Mouse (Mus musculus) bone marrow macrophage, adult 2 months (primary cell): ENCODE measurements around the gene Zbtb45.

Experiments used
- CTCF ChIP-seq: IDR thresholded peaks from 2 replicates; pipeline ENCODE4 v1.5.1; 2012; ENCODE audit warnings: low read depth, mild to moderate bottlenecking, low read length, moderate library complexity
- POLR2A ChIP-seq: IDR thresholded peaks from 2 replicates; pipeline ENCODE4 v1.6.1; 2012; ENCODE audit warnings: mild to moderate bottlenecking, low read depth, low read length, borderline replicate concordance

DNA sequence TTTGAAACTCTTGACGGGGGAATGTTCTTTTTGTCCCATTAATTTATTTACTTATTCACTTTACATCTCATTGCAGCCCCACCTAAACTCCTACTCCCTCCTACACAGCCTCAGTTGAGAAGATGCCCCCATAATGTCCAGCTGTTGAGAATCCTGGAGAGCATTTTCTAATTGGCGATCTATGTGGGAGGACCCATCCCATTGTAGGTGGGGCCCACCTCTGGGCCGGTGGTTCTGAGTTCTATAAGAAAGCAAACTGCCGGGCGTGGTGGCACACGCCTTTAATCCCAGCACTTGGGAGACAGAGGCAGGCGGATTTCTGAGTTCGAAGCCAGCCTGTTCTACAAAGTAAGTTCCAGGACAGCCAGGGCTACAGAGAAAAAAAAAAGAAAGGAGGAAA lies 22.9 kb downstream of the Zbtb45 start:
- no peak for TF ChIP-seq CTCF
- TF ChIP-seq POLR2A = no peak
